Mouse (Mus musculus): ENCODE data around the gene Plxnc1. TPM values are rescaled to one million over a fixed set of nuclear protein-coding genes. Genes with fewer than 3 reads are reported as not detected.

The Plxnc1 gene
- polyA plus RNA-seq, 1 experiment from 2014 or later: 0.70 TPM

DNA sequence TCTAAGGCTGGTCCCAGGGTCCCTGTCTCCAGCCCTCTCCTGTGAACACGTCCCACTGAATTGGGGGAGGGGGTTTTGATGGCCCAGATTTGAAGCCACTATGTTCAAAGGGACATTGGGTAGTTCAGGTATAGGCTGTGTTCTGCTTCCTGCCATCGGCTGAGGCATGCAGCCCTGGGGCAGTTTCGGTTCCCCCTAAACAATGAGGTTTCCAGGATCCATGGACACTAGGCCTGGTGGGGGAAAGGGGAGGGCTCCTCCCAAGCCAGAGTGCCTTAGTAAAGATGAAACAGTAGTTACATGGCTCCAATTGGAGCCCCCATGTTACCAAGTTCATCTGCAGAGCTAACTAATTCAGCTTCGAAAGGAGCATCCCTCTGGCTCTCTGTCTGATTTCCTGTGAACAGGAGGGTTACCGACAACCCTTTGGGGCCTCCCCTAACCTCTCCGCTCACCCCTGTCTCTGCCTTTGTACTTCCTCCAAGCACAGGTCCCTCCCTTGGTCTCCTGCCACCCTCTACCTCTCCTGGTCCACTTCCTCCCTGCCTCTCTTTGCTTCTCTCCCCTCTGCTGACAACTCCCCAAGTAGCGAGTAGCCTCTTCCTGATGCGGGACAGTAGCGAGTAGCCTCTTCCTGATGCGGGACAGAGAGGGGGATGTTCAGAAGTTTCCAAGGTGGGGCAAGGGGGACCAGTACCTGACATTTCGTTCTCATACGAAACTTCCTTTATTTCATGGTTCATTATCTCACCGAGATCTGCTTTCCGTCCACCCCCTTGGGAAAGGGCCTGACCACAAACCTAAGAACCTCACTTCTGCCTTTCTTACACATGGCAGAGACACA, 116.5 kb downstream of the Plxnc1 start:
- Histone ChIP-seq H3K27ac (ENCODE audit: low read depth, low read length) (no peak overlapping the region), H3K4me1 (replicated peaks; ENCODE audit: control insufficient read depth, insufficient read depth, low read length) (no peaks in the 10 kb centered on the region), H3K9me3 (ENCODE audit: control insufficient read depth) (no peaks in the 10 kb centered on the region), H3K36me3 (ENCODE audit: control insufficient read depth, insufficient read depth) (no peaks in the 10 kb centered on the region), H3K4me3 (ENCODE audit: low read depth, low read length) (no peak overlapping the region), H3K4me2 (replicated peaks; ENCODE audit: low read depth) (no peak overlapping the region), H3K27me3 (replicated peaks; ENCODE audit: control insufficient read depth, insufficient read depth, low read length) (no peaks in the 10 kb centered on the region), H3K9ac (ENCODE audit: low read depth, low read length) (no peak overlapping the region)
- ATAC-seq: no peak
- no peak for TF ChIP-seq CTCF (IDR thresholded peaks at IDR 0.05; ENCODE audit: low read depth)
- 88% methylated on average over 14 of the region's 14 CpGs for WGBS

DNA sequence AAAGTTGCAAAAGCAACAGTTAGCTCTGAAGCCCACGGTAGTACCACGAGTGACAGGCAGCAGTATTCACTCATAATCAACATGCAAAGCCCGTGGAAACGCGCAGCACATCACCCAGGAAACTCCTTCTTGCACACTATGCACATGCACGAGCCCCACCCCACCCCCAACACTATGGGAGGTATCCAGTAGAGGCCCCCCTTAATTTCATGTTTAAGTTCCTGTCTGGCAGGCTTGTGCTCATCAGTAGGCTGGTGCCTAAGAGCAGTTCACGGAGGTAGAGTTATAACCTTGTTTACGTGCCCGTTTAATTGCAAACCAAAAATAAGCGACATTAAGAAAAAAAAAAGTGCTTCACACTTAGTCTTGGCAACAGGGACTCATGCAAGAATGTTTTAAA, 117.3 kb downstream of the Plxnc1 start:
- no peak for ATAC-seq
- Histone ChIP-seq H3K4me3 (ENCODE audit: low read depth, low read length) (no peak overlapping the region), H3K27me3 (replicated peaks; ENCODE audit: control insufficient read depth, insufficient read depth, low read length) (no peaks in the 10 kb centered on the region), H3K9me3 (ENCODE audit: control insufficient read depth) (no peaks in the 10 kb centered on the region), H3K4me2 (replicated peaks; ENCODE audit: low read depth) (no peak overlapping the region), H3K27ac (ENCODE audit: low read depth, low read length) (no peak overlapping the region), H3K4me1 (replicated peaks; ENCODE audit: control insufficient read depth, insufficient read depth, low read length) (no peaks in the 10 kb centered on the region), H3K36me3 (ENCODE audit: control insufficient read depth, insufficient read depth) (no peaks in the 10 kb centered on the region), H3K9ac (ENCODE audit: low read depth, low read length) (no peak overlapping the region)
- no peak for TF ChIP-seq CTCF (IDR thresholded peaks at IDR 0.05; ENCODE audit: low read depth)
- 84% methylated on average over 10 of the region's 10 CpGs for WGBS

DNA sequence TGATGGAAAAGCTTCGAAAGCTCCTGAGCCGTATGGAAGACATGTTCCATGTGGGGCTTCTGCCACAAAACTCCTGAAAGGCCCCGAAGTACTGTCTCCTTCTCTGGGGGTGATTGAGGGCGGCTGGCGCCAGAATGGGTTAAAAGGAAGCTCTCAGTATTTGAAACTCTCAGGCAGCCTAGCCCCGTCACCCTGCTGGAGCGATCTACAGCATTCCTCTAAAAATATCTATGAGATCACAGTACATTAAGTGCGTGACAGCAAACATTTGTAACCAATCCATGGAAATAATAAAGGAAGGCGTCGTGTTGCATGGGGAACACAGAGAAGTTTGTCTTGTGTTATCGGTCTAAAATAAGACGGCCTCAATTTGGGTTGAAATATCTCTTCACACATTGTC, 118.2 kb downstream of the Plxnc1 start:
- H3K9ac ChIP-seq (ENCODE audit: low read depth, low read length): no peak overlapping the region
- no peak for ATAC-seq
- no peaks in the 10 kb centered on the region for H3K9me3 ChIP-seq (ENCODE audit: control insufficient read depth)
- WGBS: 79% methylated on average over 12 of the region's 12 CpGs
- no peak for TF ChIP-seq CTCF (IDR thresholded peaks at IDR 0.05; ENCODE audit: low read depth)
- H3K4me1 ChIP-seq (replicated peaks; ENCODE audit: control insufficient read depth, insufficient read depth, low read length): no peaks in the 10 kb centered on the region
- no peak overlapping the region for H3K27ac ChIP-seq (ENCODE audit: low read depth, low read length)
- no peaks in the 10 kb centered on the region for H3K36me3 ChIP-seq (ENCODE audit: control insufficient read depth, insufficient read depth)
- H3K27me3 ChIP-seq (replicated peaks; ENCODE audit: control insufficient read depth, insufficient read depth, low read length): no peaks in the 10 kb centered on the region
- no peak overlapping the region for H3K4me2 ChIP-seq (replicated peaks; ENCODE audit: low read depth)
- H3K4me3 ChIP-seq (ENCODE audit: low read depth, low read length): no peak overlapping the region

DNA sequence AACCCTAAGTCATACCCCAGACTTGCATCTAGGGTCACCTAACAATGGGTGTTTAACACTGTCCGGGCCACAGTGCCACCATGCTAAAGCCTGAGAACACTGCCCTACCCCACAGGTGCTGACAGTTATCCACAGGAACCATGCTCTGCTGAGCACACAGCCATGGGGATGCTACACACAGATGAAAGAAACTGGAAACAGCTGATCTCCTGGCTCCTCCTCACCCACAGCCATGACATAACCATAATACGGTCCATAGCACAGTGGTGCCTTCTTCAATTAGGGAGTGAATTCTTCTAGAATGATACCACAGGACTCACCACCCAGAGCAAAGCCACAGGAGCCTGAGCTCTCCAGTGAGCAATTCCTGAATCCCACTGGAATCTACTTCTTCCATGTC, 118.7 kb downstream of the Plxnc1 start:
- H3K4me1 ChIP-seq (replicated peaks; ENCODE audit: control insufficient read depth, insufficient read depth, low read length): no peaks in the 10 kb centered on the region
- no peak for TF ChIP-seq CTCF (IDR thresholded peaks at IDR 0.05; ENCODE audit: low read depth)
- H3K27ac ChIP-seq (ENCODE audit: low read depth, low read length): no peak overlapping the region
- no peak overlapping the region for H3K4me2 ChIP-seq (replicated peaks; ENCODE audit: low read depth)
- no peak overlapping the region for H3K9ac ChIP-seq (ENCODE audit: low read depth, low read length)
- H3K4me3 ChIP-seq (ENCODE audit: low read depth, low read length): no peak overlapping the region
- no peaks in the 10 kb centered on the region for H3K27me3 ChIP-seq (replicated peaks; ENCODE audit: control insufficient read depth, insufficient read depth, low read length)
- no peaks in the 10 kb centered on the region for H3K36me3 ChIP-seq (ENCODE audit: control insufficient read depth, insufficient read depth)
- H3K9me3 ChIP-seq (ENCODE audit: control insufficient read depth): no peaks in the 10 kb centered on the region
- ATAC-seq: no peak
- 91% methylated on average over 2 of the region's 2 CpGs for WGBS

- WGBS: 70% methylated on average over 11 of the region's 11 CpGs
- no peak overlapping the region for H3K4me3 ChIP-seq (ENCODE audit: low read depth, low read length)
- H3K27me3 ChIP-seq (replicated peaks; ENCODE audit: control insufficient read depth, insufficient read depth, low read length): no peaks in the 10 kb centered on the region
- TF ChIP-seq CTCF (IDR thresholded peaks at IDR 0.05; ENCODE audit: low read depth): no peak
- no peak overlapping the region for H3K27ac ChIP-seq (ENCODE audit: low read depth, low read length)
- H3K9me3 ChIP-seq (ENCODE audit: control insufficient read depth): no peaks in the 10 kb centered on the region
- no peak for ATAC-seq
- H3K4me1 ChIP-seq (replicated peaks; ENCODE audit: control insufficient read depth, insufficient read depth, low read length): no peaks in the 10 kb centered on the region
- H3K4me2 ChIP-seq (replicated peaks; ENCODE audit: low read depth): no peak overlapping the region
- no peaks in the 10 kb centered on the region for H3K36me3 ChIP-seq (ENCODE audit: control insufficient read depth, insufficient read depth)
- no peak overlapping the region for H3K9ac ChIP-seq (ENCODE audit: low read depth, low read length)
Observed at GRCm38 (mm10) chr10:94823971-94824760, 120.5 kb downstream of the Plxnc1 start.

DNA sequence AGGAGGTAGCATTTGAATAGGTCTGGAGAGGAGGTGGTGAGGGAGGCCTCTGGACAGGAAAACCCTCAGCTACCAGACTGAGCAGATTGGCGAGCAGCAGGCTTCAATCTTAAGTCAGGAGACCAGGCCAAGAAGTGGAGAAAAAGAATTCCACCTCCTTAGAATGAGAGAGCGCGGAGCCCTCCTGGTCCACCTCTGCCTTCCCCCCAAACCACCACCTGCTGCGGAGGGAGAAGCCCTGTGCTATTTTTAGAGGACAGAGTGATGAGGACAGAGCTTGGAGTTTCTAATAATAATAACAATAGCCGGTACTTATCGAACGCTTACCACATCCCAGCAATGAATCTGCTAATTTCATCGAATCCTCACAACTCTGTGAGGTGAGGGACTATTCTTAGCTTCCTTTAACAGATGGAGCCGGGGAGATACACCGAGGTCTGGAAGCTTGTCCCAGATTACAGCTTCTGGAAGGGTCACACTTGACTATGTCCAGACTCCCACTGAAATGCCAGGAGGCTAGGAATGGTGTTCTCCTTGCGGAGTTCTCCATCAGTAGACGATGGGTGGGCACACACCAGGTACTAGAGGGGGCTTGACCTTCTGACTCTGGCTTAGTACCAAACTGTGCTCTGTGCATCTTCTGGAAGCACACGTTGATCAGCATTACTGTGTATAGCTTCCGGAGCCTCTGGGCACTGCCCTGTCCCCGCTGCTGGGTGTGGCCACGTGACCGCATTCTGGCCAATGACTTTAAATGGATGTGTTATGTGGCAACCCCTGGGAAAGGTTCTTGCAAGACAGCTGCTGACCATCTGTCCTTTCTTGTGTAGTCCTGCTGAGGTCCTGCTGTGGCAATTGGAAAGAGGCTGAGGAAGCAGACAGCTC, 125.6 kb downstream of the Plxnc1 start:
- H3K36me3 ChIP-seq (ENCODE audit: control insufficient read depth, insufficient read depth): no peaks in the 10 kb centered on the region
- H3K9me3 ChIP-seq (ENCODE audit: control insufficient read depth): no peaks in the 10 kb centered on the region
- no peaks in the 10 kb centered on the region for H3K27me3 ChIP-seq (replicated peaks; ENCODE audit: control insufficient read depth, insufficient read depth, low read length)
- TF ChIP-seq CTCF (IDR thresholded peaks at IDR 0.05; ENCODE audit: low read depth): no peak
- 86% methylated on average over 17 of the region's 17 CpGs for WGBS
- no peak overlapping the region for H3K9ac ChIP-seq (ENCODE audit: low read depth, low read length)
- no peak for ATAC-seq
- no peak overlapping the region for H3K27ac ChIP-seq (ENCODE audit: low read depth, low read length)
- no peaks in the 10 kb centered on the region for H3K4me1 ChIP-seq (replicated peaks; ENCODE audit: control insufficient read depth, insufficient read depth, low read length)
- no peak overlapping the region for H3K4me3 ChIP-seq (ENCODE audit: low read depth, low read length)
- no peak overlapping the region for H3K4me2 ChIP-seq (replicated peaks; ENCODE audit: low read depth)
